Mouse (Mus musculus) lung, embryonic 14.5 days (tissue): Measurements from ENCODE around the gene Tut1. TPM values are rescaled to one million over a fixed set of nuclear protein-coding genes. Genes with fewer than 3 reads are reported as not detected.
A peak's percentile ranks its signal among the peaks of the same experiment; 100 is the strongest.

Experiments used
- ATAC-seq: fragments of 200-750 bp; cut with Nextera tagmentation; 2 replicates; pipeline ENCODE4 v1.8.0; 2017; ENCODE audit warnings: mild to moderate bottlenecking, moderate TSS enrichment, moderate library complexity; ENCODE audit not compliant: insufficient read depth
- DNase-seq: peaks from one replicate; pipeline ENCODE4 v3.0.0-alpha.2; 2015
- H3K27ac ChIP-seq: fragments of 300-500 bp; sonication (generic); 2 replicates; pipeline ENCODE4 v1.5.1; 2014; ENCODE audit warnings: low read depth, mild to moderate bottlenecking, moderate library complexity
- H3K27me3 ChIP-seq: fragments of 300-500 bp; sonication (generic); 2 replicates; pipeline ENCODE4 v1.6.1; 2014; ENCODE audit warnings: low read length, control low read depth; ENCODE audit not compliant: insufficient read depth
- H3K36me3 ChIP-seq: fragments of 300-500 bp; sonication (generic); 2 replicates; pipeline ENCODE4 v1.6.1; 2014; ENCODE audit warnings: control low read depth; ENCODE audit not compliant: insufficient read depth
- H3K4me1 ChIP-seq: fragments of 300-500 bp; sonication (generic); 2 replicates; pipeline ENCODE4 v1.6.1; 2014; ENCODE audit warnings: antibody characterized with exemption, control low read depth; ENCODE audit not compliant: insufficient read depth
- H3K4me2 ChIP-seq: fragments of 300-500 bp; sonication (generic); 2 replicates; pipeline ENCODE4 v1.6.1; 2014; ENCODE audit warnings: mild to moderate bottlenecking
- H3K4me3 ChIP-seq: fragments of 300-500 bp; sonication (generic); 2 replicates; pipeline ENCODE4 v1.5.1; 2014; ENCODE audit warnings: low read depth, low read length
- H3K9ac ChIP-seq: fragments of 300-500 bp; sonication (generic); 2 replicates; pipeline ENCODE4 v1.6.1; 2014
- H3K9me3 ChIP-seq: fragments of 300-500 bp; sonication (generic); 2 replicates; pipeline ENCODE4 v1.6.1; 2016; ENCODE audit warnings: low read depth, low read length, control low read depth
- CTCF ChIP-seq: IDR thresholded peaks from 2 replicates; pipeline ENCODE4 v1.5.1; 2016; ENCODE audit warnings: antibody characterized with exemption, low read depth
- WGBS: fragments of 180-500 bp; shearing (Covaris S2); extraction: QIAGEN DNeasy Blood & Tissue Kit; methylation state at CpG from one replicate; pipeline ENCODE4 v1.1.7; 2014; 5-methylcytosine and 5-hydroxymethylcytosine counted together
- polyA plus RNA-seq: library from polyadenylated mRNA; unstranded; fragments of >200 nt; fragmentation: Nextera tagmentation; extraction: Ambion mirVana; gene quantifications from 2 replicates; pipeline ENCODE4 v1.2.1, GENCODE M21; 2014

The Tut1 gene
- polyA plus RNA-seq, 1 experiment from 2014 or later: 28.4 TPM

GRCm38 (mm10) chr19:8930117-8930516 lies 23.5 kb upstream of the Tut1 start:
- WGBS: 3% methylated on average over 11 of the region's 11 CpGs
- no peaks in the 10 kb centered on the region for H3K27me3 ChIP-seq
- H3K4me2 ChIP-seq: peak overlapping the region; percentile 82
- H3K27ac ChIP-seq: peak overlapping the region; percentile 82; the same call in 1 of the 2 replicates
- peaks cover 53% of the 10 kb centered on the region for H3K36me3 ChIP-seq
- peak overlapping the region; percentile 79 for H3K9ac ChIP-seq
- no peaks in the 10 kb centered on the region for H3K4me1 ChIP-seq
- H3K4me3 ChIP-seq: peak overlapping the region; percentile 82
- no peaks in the 10 kb centered on the region for H3K9me3 ChIP-seq
- DNase-seq (no peak), ATAC-seq (peak; percentile 28)
- TF ChIP-seq CTCF: no peak

- peak overlapping the region; percentile 82 for H3K4me3 ChIP-seq
- H3K36me3 ChIP-seq: peaks cover 55% of the 10 kb centered on the region
- WGBS: 64% methylated on average over 7 of the region's 7 CpGs
- ATAC-seq: no peak
- H3K27ac ChIP-seq: no peak overlapping the region
- H3K9ac ChIP-seq: peak overlapping the region; percentile 79; the same call in 1 of the 2 replicates
- no peak for TF ChIP-seq CTCF
- no peak for DNase-seq
- peak overlapping the region; percentile 82 for H3K4me2 ChIP-seq
- no peaks in the 10 kb centered on the region for H3K27me3 ChIP-seq
- no peaks in the 10 kb centered on the region for H3K9me3 ChIP-seq
- H3K4me1 ChIP-seq: no peaks in the 10 kb centered on the region
These were observed 22.9 kb upstream of the Tut1 start for GRCm38 (mm10) chr19:8930771-8931170.

- Histone ChIP-seq H3K36me3 (peaks cover 66% of the 10 kb centered on the region), H3K4me1 (no peaks in the 10 kb centered on the region), H3K9ac (no peak overlapping the region), H3K27me3 (no peaks in the 10 kb centered on the region), H3K4me3 (no peak overlapping the region), H3K4me2 (no peak overlapping the region), H3K27ac (no peak overlapping the region), H3K9me3 (no peaks in the 10 kb centered on the region)
- DNase-seq: no peak
- no peak for ATAC-seq
- no peak for TF ChIP-seq CTCF
- WGBS: 80% methylated on average over 2 of the region's 2 CpGs
These were observed 16.9 kb upstream of the Tut1 start for GRCm38 (mm10) chr19:8936736-8937135.

- TF ChIP-seq CTCF: no peak
- peak overlapping the region; percentile 82 for H3K4me2 ChIP-seq
- H3K9ac ChIP-seq: peak overlapping the region; percentile 58; the same call in 1 of the 2 replicates
- peaks cover 60% of the 10 kb centered on the region for H3K36me3 ChIP-seq
- 74% methylated on average over 15 of the region's 15 CpGs for WGBS
- no peak for DNase-seq
- H3K9me3 ChIP-seq: no peaks in the 10 kb centered on the region
- no peak overlapping the region for H3K4me3 ChIP-seq
- no peak for ATAC-seq
- no peak overlapping the region for H3K27ac ChIP-seq
- no peaks in the 10 kb centered on the region for H3K27me3 ChIP-seq
- H3K4me1 ChIP-seq: peaks cover 15% of the 10 kb centered on the region
These were observed 13.0 kb upstream of the Tut1 start for GRCm38 (mm10) chr19:8940526-8941133.

- Histone ChIP-seq H3K4me3 (peak overlapping the region; percentile 96), H3K4me2 (peak overlapping the region; percentile 82), H3K4me1 (peaks cover 15% of the 10 kb centered on the region), H3K9ac (peak overlapping the region; percentile 58), H3K27ac (peak overlapping the region; percentile 82), H3K27me3 (no peaks in the 10 kb centered on the region), H3K36me3 (peaks cover 62% of the 10 kb centered on the region), H3K9me3 (no peaks in the 10 kb centered on the region)
- DNase-seq (no peak), ATAC-seq (peak; percentile 34; the same call in 1 of the 2 replicates)
- WGBS: 34% methylated on average over 10 of the region's 10 CpGs
- no peak for TF ChIP-seq CTCF
These were observed 12.5 kb upstream of the Tut1 start for GRCm38 (mm10) chr19:8941136-8941514.

GRCm38 (mm10) chr19:8941515-8942217 lies 12.0 kb upstream of the Tut1 start, which contains the start of gene Mta2:
Gene Mta2 (plus strand): TSS chr19:8941875.
- ATAC-seq (peak; percentile 95), DNase-seq (peak; percentile 99)
- H3K27me3 ChIP-seq: no peaks in the 10 kb centered on the region
- TF ChIP-seq CTCF: 0 out of 2 replicates have a peak, but pooled peaks have one; percentile 14
- peak within 1 kb of the TSS; percentile 99 for H3K9ac ChIP-seq
- H3K9me3 ChIP-seq: no peaks in the 10 kb centered on the region
- H3K4me3 ChIP-seq: peak within 1 kb of the TSS; percentile 96
- peak within 1 kb of the TSS; percentile 99 for H3K27ac ChIP-seq
- H3K36me3 ChIP-seq: peaks cover 62% of the 10 kb centered on the region
- WGBS: under 1% methylated on average over 64 of the region's 64 CpGs
- peaks cover 15% of the 10 kb centered on the region for H3K4me1 ChIP-seq
- peak within 1 kb of the TSS; percentile 82 for H3K4me2 ChIP-seq

GRCm38 (mm10) chr19:8942276-8942964 lies 11.2 kb upstream of the Tut1 start:
- ATAC-seq (peak; percentile 35), DNase-seq (peak; percentile 61)
- peak overlapping the region; percentile 99 for H3K9ac ChIP-seq
- no peaks in the 10 kb centered on the region for H3K27me3 ChIP-seq
- TF ChIP-seq CTCF: no peak
- H3K27ac ChIP-seq: peak overlapping the region; percentile 99
- peak overlapping the region; percentile 82 for H3K4me2 ChIP-seq
- H3K36me3 ChIP-seq: peaks cover 62% of the 10 kb centered on the region
- H3K4me3 ChIP-seq: peak overlapping the region; percentile 96
- peaks cover 15% of the 10 kb centered on the region for H3K4me1 ChIP-seq
- under 1% methylated on average over 46 of the region's 46 CpGs for WGBS
- H3K9me3 ChIP-seq: no peaks in the 10 kb centered on the region
